Mouse (Mus musculus) bone marrow macrophage, adult 2 months (primary cell): ENCODE results near the gene Ccdc30.

ENCODE experiments used
- CTCF ChIP-seq: IDR thresholded peaks from 2 replicates; pipeline ENCODE4 v1.5.1; 2012; ENCODE audit warnings: low read depth, mild to moderate bottlenecking, low read length, moderate library complexity
- POLR2A ChIP-seq: IDR thresholded peaks from 2 replicates; pipeline ENCODE4 v1.6.1; 2012; ENCODE audit warnings: mild to moderate bottlenecking, low read depth, low read length, borderline replicate concordance

DNA sequence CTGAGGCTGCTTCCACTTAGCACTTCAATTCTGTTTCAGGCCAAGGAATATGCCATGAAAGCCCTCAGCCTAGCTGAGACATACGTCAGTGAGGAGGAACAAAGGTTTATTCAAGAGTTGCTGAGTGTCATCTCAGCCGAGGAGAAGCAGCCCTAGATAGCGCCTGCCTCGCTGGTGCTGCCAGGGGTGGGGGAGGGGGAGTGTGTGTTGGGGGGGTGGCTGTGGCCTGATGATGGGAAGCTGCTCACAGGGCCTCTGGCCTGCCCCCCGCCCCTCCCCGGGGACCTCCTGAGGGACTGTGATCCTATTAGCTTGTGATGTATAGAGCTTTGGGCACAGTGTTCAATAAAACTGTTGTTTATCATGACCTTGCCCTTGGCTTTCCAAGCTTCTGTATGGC lies 38.2 kb upstream of the Ccdc30 start:
- TF ChIP-seq POLR2A (no peak), CTCF (no peak)
